Mouse (Mus musculus) forebrain, embryonic 11.5 days (tissue): ENCODE results near the gene Slc22a14. TPM values are rescaled to one million over a fixed set of nuclear protein-coding genes. Genes with fewer than 3 reads are reported as not detected.
"Not testable (repeated sequence)": the region's sequence is repeated elsewhere in the genome, so short reads cannot be mapped to it uniquely, and the experiment has no call there.

Source experiments
- ATAC-seq: fragments of 200-750 bp; cut with Nextera tagmentation; replicated peaks from 2 replicates; pipeline ENCODE4 v1.8.0; 2017; ENCODE audit warnings: moderate TSS enrichment; ENCODE audit not compliant: low FRiP score
- DNase-seq: peaks from one replicate; pipeline ENCODE4 v3.0.0-alpha.2; 2017; ENCODE audit warnings: low spot score
- H3K27ac ChIP-seq: fragments of 300-500 bp; sonication (generic); 2 replicates; pipeline ENCODE4 v1.5.1; 2014; ENCODE audit warnings: low read depth, low read length
- H3K27me3 ChIP-seq: fragments of 300-500 bp; sonication (generic); 2 replicates; pipeline ENCODE4 v1.6.1; 2014; ENCODE audit warnings: mild to moderate bottlenecking, low read length, mixed read lengths; ENCODE audit not compliant: control insufficient read depth, insufficient read depth
- H3K36me3 ChIP-seq: fragments of 300-500 bp; sonication (generic); 2 replicates; pipeline ENCODE4 v1.6.1; 2014; ENCODE audit warnings: mild to moderate bottlenecking, low read length, moderate library complexity, mixed read lengths; ENCODE audit not compliant: control insufficient read depth, insufficient read depth
- H3K4me1 ChIP-seq: fragments of 300-500 bp; sonication (generic); replicated peaks from 2 replicates; pipeline ENCODE4 v1.6.1; 2014; ENCODE audit warnings: low read length, mixed read lengths; ENCODE audit not compliant: control insufficient read depth, insufficient read depth
- H3K4me2 ChIP-seq: fragments of 300-500 bp; sonication (generic); 2 replicates; pipeline ENCODE4 v1.6.1; 2014; ENCODE audit warnings: low read depth, mild to moderate bottlenecking, low read length, moderate library complexity, mixed read lengths; ENCODE audit not compliant: severe bottlenecking
- H3K4me3 ChIP-seq: fragments of 300-500 bp; sonication (generic); 2 replicates; pipeline ENCODE4 v1.5.1; 2014; ENCODE audit warnings: low read depth, low read length
- H3K9ac ChIP-seq: fragments of 300-500 bp; sonication (generic); 2 replicates; pipeline ENCODE4 v1.6.1; 2014; ENCODE audit warnings: low read length
- H3K9me3 ChIP-seq: fragments of 300-500 bp; sonication (generic); 2 replicates; pipeline ENCODE4 v1.6.1; 2016; ENCODE audit warnings: low read length, mixed read lengths; ENCODE audit not compliant: control insufficient read depth
- WGBS: fragments of 180-500 bp; shearing (Covaris S2); extraction: QIAGEN DNeasy Blood & Tissue Kit; methylation state at CpG from one replicate; pipeline ENCODE4 v1.1.7; 2014; 5-methylcytosine and 5-hydroxymethylcytosine counted together
- polyA plus RNA-seq: library from polyadenylated mRNA; unstranded; fragments of >200 nt; fragmentation: Nextera tagmentation; extraction: Ambion mirVana; gene quantifications from 2 replicates; pipeline ENCODE4 v1.2.1, GENCODE M21; 2014

Slc22a14 gene
- polyA plus RNA-seq, 1 experiment from 2014 or later, result not detected

- Histone ChIP-seq H3K36me3 (peaks cover 5% of the 10 kb centered on the region; the same call in 1 of the 2 replicates), H3K4me2 (no peak overlapping the region), H3K4me3 (no peak overlapping the region), H3K9ac (no peak overlapping the region), H3K4me1 (no peaks in the 10 kb centered on the region), H3K27me3 (no peaks in the 10 kb centered on the region), H3K9me3 (no peaks in the 10 kb centered on the region), H3K27ac (no peak overlapping the region)
- DNase-seq (no peak), ATAC-seq (no peak)
- WGBS, result 93% methylated on average over 11 of the region's 11 CpGs
Observed at GRCm38 (mm10) chr9:119268588-119269145, 96.7 kb downstream of the Slc22a14 start.

GRCm38 (mm10) chr9:119268120-119268519 lies 97.2 kb downstream of the Slc22a14 start:
- WGBS, result 99% methylated on average over 6 of the region's 6 CpGs
- H3K36me3 ChIP-seq, result peaks cover 5% of the 10 kb centered on the region; the same call in 1 of the 2 replicates

GRCm38 (mm10) chr9:119266121-119266395 lies 99.3 kb downstream of the Slc22a14 start:
- not testable (repeated sequence) for H3K36me3 ChIP-seq, H3K9ac ChIP-seq, H3K4me2 ChIP-seq, H3K27me3 ChIP-seq, ATAC-seq, H3K27ac ChIP-seq, DNase-seq, H3K4me1 ChIP-seq, H3K4me3 ChIP-seq, H3K9me3 ChIP-seq
- 97% methylated on average over 5 of the region's 5 CpGs for WGBS

More at GRCm38 (mm10) chr9:119268120-119268519, 97.2 kb downstream of the Slc22a14 start:
- Histone ChIP-seq H3K9ac (no peak overlapping the region), H3K4me2 (no peak overlapping the region), H3K4me1 (no peaks in the 10 kb centered on the region), H3K27me3 (no peaks in the 10 kb centered on the region), H3K4me3 (no peak overlapping the region), H3K9me3 (no peaks in the 10 kb centered on the region), H3K27ac (no peak overlapping the region)
- DNase-seq (no peak), ATAC-seq (no peak)

GRCm38 (mm10) chr9:119265373-119266120 lies 99.8 kb downstream of the Slc22a14 start:
- DNase-seq, result not testable (repeated sequence)

GRCm38 (mm10) chr9:119263067-119263466 lies 102.3 kb downstream of the Slc22a14 start:
- Histone ChIP-seq H3K4me2 (no peak overlapping the region), H3K27ac (no peak overlapping the region), H3K9ac (no peak overlapping the region), H3K27me3 (no peaks in the 10 kb centered on the region), H3K36me3 (peaks cover 5% of the 10 kb centered on the region; the same call in 1 of the 2 replicates), H3K4me3 (no peak overlapping the region), H3K9me3 (no peaks in the 10 kb centered on the region), H3K4me1 (no peaks in the 10 kb centered on the region)
- 90% methylated on average over 4 of the region's 4 CpGs for WGBS
- DNase-seq, result no peak
- no peak for ATAC-seq

More at GRCm38 (mm10) chr9:119265373-119266120, 99.8 kb downstream of the Slc22a14 start:
- H3K27me3 ChIP-seq, H3K4me3 ChIP-seq, H3K4me1 ChIP-seq, H3K27ac ChIP-seq, ATAC-seq, H3K36me3 ChIP-seq, H3K9me3 ChIP-seq, H3K9ac ChIP-seq, H3K4me2 ChIP-seq: not testable (repeated sequence)
- 80% methylated on average over 1 of the region's 1 CpGs for WGBS

GRCm38 (mm10) chr9:119260825-119261224 lies 104.5 kb downstream of the Slc22a14 start:
- ATAC-seq (no peak), DNase-seq (no peak)
- Histone ChIP-seq H3K9me3 (no peaks in the 10 kb centered on the region), H3K36me3 (no peaks in the 10 kb centered on the region; the same call in 1 of the 2 replicates), H3K4me1 (no peaks in the 10 kb centered on the region), H3K27me3 (no peaks in the 10 kb centered on the region), H3K4me3 (no peak overlapping the region), H3K27ac (no peak overlapping the region), H3K4me2 (no peak overlapping the region), H3K9ac (no peak overlapping the region)
- 97% methylated on average over 2 of the region's 2 CpGs for WGBS

GRCm38 (mm10) chr9:119258785-119259184 lies 106.6 kb downstream of the Slc22a14 start:
- Histone ChIP-seq H3K9me3 (no peaks in the 10 kb centered on the region), H3K27me3 (no peaks in the 10 kb centered on the region), H3K27ac (no peak overlapping the region), H3K4me3 (no peak overlapping the region), H3K4me2 (no peak overlapping the region), H3K36me3 (no peaks in the 10 kb centered on the region; the same call in 1 of the 2 replicates), H3K4me1 (no peaks in the 10 kb centered on the region), H3K9ac (no peak overlapping the region)
- DNase-seq, result no peak
- WGBS, result 93% methylated on average over 2 of the region's 2 CpGs
- no peak for ATAC-seq

- ATAC-seq, result no peak
- Histone ChIP-seq H3K9ac (no peak overlapping the region), H3K4me2 (no peak overlapping the region), H3K27me3 (no peaks in the 10 kb centered on the region), H3K4me1 (no peaks in the 10 kb centered on the region), H3K36me3 (no peaks in the 10 kb centered on the region; the same call in 1 of the 2 replicates), H3K9me3 (no peaks in the 10 kb centered on the region), H3K27ac (no peak overlapping the region), H3K4me3 (no peak overlapping the region)
- WGBS, result 89% methylated on average over 5 of the region's 5 CpGs
- no peak for DNase-seq
Observed at GRCm38 (mm10) chr9:119258128-119258527, 107.2 kb downstream of the Slc22a14 start.

GRCm38 (mm10) chr9:119256161-119256560 lies 109.2 kb downstream of the Slc22a14 start:
- WGBS, result 95% methylated on average over 12 of the region's 12 CpGs
- H3K36me3 ChIP-seq, result no peaks in the 10 kb centered on the region; the same call in 1 of the 2 replicates
- H3K4me1 ChIP-seq, result no peaks in the 10 kb centered on the region
- ATAC-seq, result no peak
- no peak for DNase-seq
- H3K27me3 ChIP-seq, result no peaks in the 10 kb centered on the region
- no peaks in the 10 kb centered on the region for H3K9me3 ChIP-seq
- no peak overlapping the region for H3K9ac ChIP-seq
- H3K4me3 ChIP-seq, result no peak overlapping the region
- no peak overlapping the region for H3K4me2 ChIP-seq
- H3K27ac ChIP-seq, result no peak overlapping the region
